In genomic region chr13:23757921-23758320, GRCm38 (mm10) we compare ENCODE assay signal across 12 mouse cellular contexts. TPM values are rescaled to one million over a fixed set of nuclear protein-coding genes. Genes with fewer than 3 reads are reported as not detected.
A peak's percentile ranks its signal among the peaks of the same experiment; 100 is the strongest.
DNase-seq lines count a peak whose midpoint lies in the region; ATAC-seq and TF ChIP-seq lines count a peak whose summit lies in the region.
"Had no signal": no experiment of that assay in that cellular context is flagged by ENCODE, and none has a peak within 500 bp of the region (broad histone marks: within the 10 kb centered on the region; RNA-seq: fewer than 3 reads in every experiment).

No protein-coding gene starts in this region.

- H3K27ac ChIP-seq in forebrain, embryonic 10.5 days: peak overlapping the region; percentile 91
- H3K27ac ChIP-seq in forebrain, embryonic 15.5 days (replicated peaks): no peak overlapping the region; the same call in 1 of the 2 replicates
- 0 out of 2 replicates have a peak overlapping the region, but pooled peaks have one; percentile 46 for H3K27ac ChIP-seq in kidney, embryonic 16.5 days (ENCODE audit: low read length)
- peak overlapping the region; percentile 42; the same call in 1 of the 2 replicates for H3K27ac ChIP-seq in CH12.LX (ENCODE audit: insufficient read depth, low read depth)
- H3K27ac ChIP-seq in limb, embryonic 10.5 days: peak overlapping the region; percentile 92

- H3K36me3 ChIP-seq in forebrain, embryonic 10.5 days (replicated peaks): no peaks in the 10 kb centered on the region
- H3K36me3 ChIP-seq in forebrain, embryonic 15.5 days: no peaks in the 10 kb centered on the region
- no peaks in the 10 kb centered on the region for H3K36me3 ChIP-seq in kidney, embryonic 16.5 days (ENCODE audit: insufficient read depth, low read length)
- no peaks in the 10 kb centered on the region for H3K36me3 ChIP-seq in CH12.LX (replicated peaks in 1 of 2; ENCODE audit: control insufficient read depth in 1 of 2, insufficient read depth in 1 of 2, low read length in 1 of 2)
- H3K36me3 ChIP-seq in limb, embryonic 10.5 days: no peaks in the 10 kb centered on the region

- WGBS in forebrain, embryonic 10.5 days: 58% methylated on average over 3 of the region's 3 CpGs
- 43% methylated on average over 3 of the region's 3 CpGs for WGBS in forebrain, embryonic 15.5 days
- 36% methylated on average over 3 of the region's 3 CpGs for WGBS in kidney, embryonic 16.5 days
- 56% methylated on average over 3 of the region's 3 CpGs for WGBS in limb, embryonic 10.5 days

- no peaks in the 10 kb centered on the region for H3K9me3 ChIP-seq in forebrain, embryonic 10.5 days
- H3K9me3 ChIP-seq in forebrain, embryonic 15.5 days: no peaks in the 10 kb centered on the region
- no peaks in the 10 kb centered on the region for H3K9me3 ChIP-seq in kidney, embryonic 16.5 days (ENCODE audit: low read length)
- H3K9me3 ChIP-seq in CH12.LX (replicated peaks; ENCODE audit: low read length): no peaks in the 10 kb centered on the region
- H3K9me3 ChIP-seq in limb, embryonic 10.5 days (replicated peaks): no peaks in the 10 kb centered on the region

- peaks cover 57% of the 10 kb centered on the region for H3K4me1 ChIP-seq in forebrain, embryonic 10.5 days
- H3K4me1 ChIP-seq in forebrain, embryonic 15.5 days: peaks cover 39% of the 10 kb centered on the region
- H3K4me1 ChIP-seq in kidney, embryonic 16.5 days (ENCODE audit: insufficient read depth, low read length): peaks cover 18% of the 10 kb centered on the region
- H3K4me1 ChIP-seq in CH12.LX (ENCODE audit: control insufficient read depth in 1 of 2, insufficient read depth in 2 of 2): peaks cover 3 to 44% of the 10 kb centered on the region in 2 experiments; a peak in 3 of 4 replicates
- peaks cover 15% of the 10 kb centered on the region for H3K4me1 ChIP-seq in limb, embryonic 10.5 days

- no peak for ATAC-seq in forebrain, embryonic 15.5 days (replicated peaks)
- no peak for ATAC-seq in kidney, embryonic 16.5 days (ENCODE audit: low FRiP score, low TSS enrichment)

- H3K4me3 ChIP-seq in forebrain, embryonic 10.5 days: peak overlapping the region; percentile 54
- no peak overlapping the region for H3K4me3 ChIP-seq in forebrain, embryonic 15.5 days
- no peak overlapping the region for H3K4me3 ChIP-seq in kidney, embryonic 16.5 days (ENCODE audit: low read length)
- H3K4me3 ChIP-seq in CH12.LX (replicated peaks in 1 of 3; ENCODE audit: low read depth in 2 of 3, low read length in 2 of 3, poor library complexity in 1 of 3): peak overlapping the region in 1 of 3 experiments; percentile 1
- peak overlapping the region; percentile 52 for H3K4me3 ChIP-seq in limb, embryonic 10.5 days

- H3K9ac ChIP-seq in forebrain, embryonic 15.5 days (replicated peaks): no peak overlapping the region
- H3K9ac ChIP-seq in kidney, embryonic 16.5 days (replicated peaks; ENCODE audit: low read length): no peak overlapping the region
- peak overlapping the region; percentile 9; the same call in 1 of the 2 replicates for H3K9ac ChIP-seq in CH12.LX (ENCODE audit: insufficient read depth, low read depth)

- no peak for TF ChIP-seq POLR2A in CH12.LX (IDR thresholded peaks at IDR 0.05; ENCODE audit: low read depth, low read length)

- TF ChIP-seq CTCF in CH12.LX (conservative IDR thresholded peaks at IDR 0.05 in 1 of 2, IDR thresholded peaks at IDR 0.05 in 1 of 2; ENCODE audit: low read depth in 2 of 2, low read length in 2 of 2): no peak

- no peaks in the 10 kb centered on the region for H3K79me2 ChIP-seq in CH12.LX (replicated peaks; ENCODE audit: control insufficient read depth, extremely low read depth, insufficient read depth, poor library complexity, severe bottlenecking)

- no peak for TF ChIP-seq RAD21 in CH12.LX (IDR thresholded peaks at IDR 0.05; ENCODE audit: low read depth, low read length)

- in situ Hi-C loops in CH12.LX (cut with MboI; ENCODE audit: low pct_ligation_motif_present, low pct_unique_long_range_greater_than_20kb, low sequenced_read_pairs): loop anchor here (25.0 kb wide), 1 partner anchor 1721 kb away; the partner anchor contains the start of genes Hist1h2ag, Hist1h2ah, Hist1h2bj and Hist1h2bk

- DNase-seq in forebrain, embryonic 10.5 days (ENCODE audit: extremely low spot score, low spot score): no peak
- no peak for DNase-seq in kidney, adult 8-10 months
- no peak for DNase-seq in CH12.LX (ENCODE audit: extremely low read depth)
- DNase-seq in limb, embryonic 10.5 days (ENCODE audit: low spot score): no peak
- DNase-seq in adrenal gland, postnatal 14 days: no peak
- no peak for DNase-seq in adrenal gland, postnatal 4 days (ENCODE audit: low spot score in 2 of 2)
- DNase-seq: B cell, adult 2 months; gastrocnemius, postnatal 14 days; kidney, adult 11 months; layer of hippocampus, postnatal 36 days had no signal

- no peaks in the 10 kb centered on the region for H3K27me3 ChIP-seq in forebrain, embryonic 10.5 days (ENCODE audit: poor library complexity, severe bottlenecking)
- no peaks in the 10 kb centered on the region for H3K27me3 ChIP-seq in forebrain, embryonic 15.5 days
- H3K27me3 ChIP-seq in kidney, embryonic 16.5 days (ENCODE audit: insufficient read depth, low read length): no peaks in the 10 kb centered on the region
- H3K27me3 ChIP-seq in CH12.LX (replicated peaks): no peaks in the 10 kb centered on the region
- H3K27me3 ChIP-seq in limb, embryonic 10.5 days (ENCODE audit: low read depth, poor library complexity, severe bottlenecking): no peaks in the 10 kb centered on the region

- TF ChIP-seq EP300 in CH12.LX (IDR thresholded peaks at IDR 0.05; ENCODE audit: low read length): no peak

- H3K4me2 ChIP-seq in forebrain, embryonic 15.5 days (replicated peaks): no peak overlapping the region
- H3K4me2 ChIP-seq in kidney, embryonic 16.5 days (replicated peaks; ENCODE audit: low read depth, low read length): 0 out of 2 replicates have a peak overlapping the region, but pooled peaks have one; percentile 31
- H3K4me2 ChIP-seq in CH12.LX (ENCODE audit: insufficient read depth, low read depth, poor library complexity, severe bottlenecking): 0 out of 2 replicates have a peak overlapping the region, but pooled peaks have one; percentile 7

- dilution Hi-C loops in CH12.LX (cut with MboI; ENCODE audit: extremely low pct_ligation_motif_present, extremely low pct_unique_long_range_greater_than_20kb, low sequenced_read_pairs): no loop called here

RNA-seq across cellular contexts. Expression of gene Hist1h4b, which starts 1.1 kb away (rescaled TPM):
- 2.5 and 4.5 TPM in 2 replicates for polyA plus RNA-seq in forebrain, embryonic 10.5 days (2016; fragmentation: Nextera tagmentation; extraction: Ambion mirVana)
- 2.8 and 3.8 TPM in 2 replicates for polyA plus RNA-seq in forebrain, embryonic 15.5 days (2015; fragmentation: Nextera tagmentation; extraction: Ambion mirVana)
- polyA plus RNA-seq in kidney, embryonic 16.5 days (2015; fragmentation: Nextera tagmentation; extraction: Ambion mirVana): 4.6 and 6.0 TPM in 2 replicates
- 2,309 and 2,552 TPM in 2 replicates for total RNA-seq in CH12.LX (2012; rRNA removed)
- total RNA-seq in CH12.LX (2014; rRNA removed): 14.3 and 24.8 TPM in 2 replicates
- 3.5 and 11.8 TPM in 2 replicates for polyA plus RNA-seq in CH12.LX (2012; ENCODE audit: insufficient read length, low read depth)
- polyA plus RNA-seq in limb, embryonic 10.5 days (2016; fragmentation: Nextera tagmentation; extraction: Ambion mirVana): 4.4 and 5.9 TPM in 2 replicates
- 217 and 308 TPM in 2 replicates for total RNA-seq in adrenal gland, postnatal 14 days (2021)
- total RNA-seq in adrenal gland, postnatal 4 days (2021): 100 to 1,000 TPM; 436 to 510 TPM

RNA-seq across cellular contexts. Expression of gene Hist1h4a, which starts 3.1 kb away (rescaled TPM):
- polyA plus RNA-seq in forebrain, embryonic 10.5 days (2016; fragmentation: Nextera tagmentation; extraction: Ambion mirVana): 0.69 TPM in 1 of 2 replicates, not detected in the other
- polyA plus RNA-seq in forebrain, embryonic 15.5 days (2015; fragmentation: Nextera tagmentation; extraction: Ambion mirVana): 0.38 TPM in 1 of 2 replicates, not detected in the other
- 0.90 TPM in 1 of 2 replicates, not detected in the other for polyA plus RNA-seq in kidney, embryonic 16.5 days (2015; fragmentation: Nextera tagmentation; extraction: Ambion mirVana)
- total RNA-seq in CH12.LX (2012; rRNA removed) (1,167 and 1,215 TPM in 2 replicates), CH12.LX (2014; rRNA removed) (14.2 and 18.4 TPM in 2 replicates)
- polyA plus RNA-seq in CH12.LX (2012; ENCODE audit: insufficient read length, low read depth): 3.3 and 4.4 TPM in 2 replicates
- 0.51 and 0.62 TPM in 2 replicates for polyA plus RNA-seq in limb, embryonic 10.5 days (2016; fragmentation: Nextera tagmentation; extraction: Ambion mirVana)
- 164 and 198 TPM in 2 replicates for total RNA-seq in adrenal gland, postnatal 14 days (2021)
- 100 to 1,000 TPM; 348 to 415 TPM for total RNA-seq in adrenal gland, postnatal 4 days (2021)

RNA-seq across cellular contexts. Expression of gene Hist1h3a, which starts 4.3 kb away (rescaled TPM):
- polyA plus RNA-seq in forebrain, embryonic 10.5 days (2016; fragmentation: Nextera tagmentation; extraction: Ambion mirVana): 2.2 and 3.6 TPM in 2 replicates
- 2.7 and 3.2 TPM in 2 replicates for polyA plus RNA-seq in forebrain, embryonic 15.5 days (2015; fragmentation: Nextera tagmentation; extraction: Ambion mirVana)
- 6.1 and 7.8 TPM in 2 replicates for polyA plus RNA-seq in kidney, embryonic 16.5 days (2015; fragmentation: Nextera tagmentation; extraction: Ambion mirVana)
- total RNA-seq in CH12.LX (2012; rRNA removed) (1,392 and 1,471 TPM in 2 replicates), CH12.LX (2014; rRNA removed) (60.5 and 78.5 TPM in 2 replicates)
- 3.2 and 3.9 TPM in 2 replicates for polyA plus RNA-seq in CH12.LX (2012; ENCODE audit: insufficient read length, low read depth)
- 3.0 and 5.3 TPM in 2 replicates for polyA plus RNA-seq in limb, embryonic 10.5 days (2016; fragmentation: Nextera tagmentation; extraction: Ambion mirVana)
- total RNA-seq in adrenal gland, postnatal 14 days (2021): 183 and 216 TPM in 2 replicates
- total RNA-seq in adrenal gland, postnatal 4 days (2021): 100 to 1,000 TPM; 459 to 527 TPM

RNA-seq across cellular contexts. Expression of gene Hist1h1a, which starts 5.5 kb away (rescaled TPM):
- polyA plus RNA-seq in forebrain, embryonic 10.5 days (2016; fragmentation: Nextera tagmentation; extraction: Ambion mirVana): 2.6 and 3.3 TPM in 2 replicates
- polyA plus RNA-seq in forebrain, embryonic 15.5 days (2015; fragmentation: Nextera tagmentation; extraction: Ambion mirVana): 1.5 TPM in 2 replicates
- polyA plus RNA-seq in kidney, embryonic 16.5 days (2015; fragmentation: Nextera tagmentation; extraction: Ambion mirVana): 0.91 and 1.7 TPM in 2 replicates
- 1,163 and 1,722 TPM in 2 replicates for total RNA-seq in CH12.LX (2012; rRNA removed)
- 22.2 and 30.9 TPM in 2 replicates for total RNA-seq in CH12.LX (2014; rRNA removed)
- 1.7 and 2.4 TPM in 2 replicates for polyA plus RNA-seq in CH12.LX (2012; ENCODE audit: insufficient read length, low read depth)
- 2.1 and 4.0 TPM in 2 replicates for polyA plus RNA-seq in limb, embryonic 10.5 days (2016; fragmentation: Nextera tagmentation; extraction: Ambion mirVana)
- total RNA-seq in adrenal gland, postnatal 14 days (2021): 172 and 219 TPM in 2 replicates
- total RNA-seq in adrenal gland, postnatal 4 days (2021): 100 to 1,000 TPM; 405 to 481 TPM

RNA-seq across cellular contexts. Expression of gene Hist1h3b, which starts 5.9 kb away (rescaled TPM):
- 9.1 and 9.5 TPM in 2 replicates for polyA plus RNA-seq in forebrain, embryonic 10.5 days (2016; fragmentation: Nextera tagmentation; extraction: Ambion mirVana)
- 7.9 and 11.7 TPM in 2 replicates for polyA plus RNA-seq in forebrain, embryonic 15.5 days (2015; fragmentation: Nextera tagmentation; extraction: Ambion mirVana)
- 8.8 and 13.2 TPM in 2 replicates for polyA plus RNA-seq in kidney, embryonic 16.5 days (2015; fragmentation: Nextera tagmentation; extraction: Ambion mirVana)
- 1,913 and 2,096 TPM in 2 replicates for total RNA-seq in CH12.LX (2012; rRNA removed)
- 28.9 and 44.0 TPM in 2 replicates for total RNA-seq in CH12.LX (2014; rRNA removed)
- polyA plus RNA-seq in CH12.LX (2012; ENCODE audit: insufficient read length, low read depth): 5.4 and 5.5 TPM in 2 replicates
- 6.3 and 9.7 TPM in 2 replicates for polyA plus RNA-seq in limb, embryonic 10.5 days (2016; fragmentation: Nextera tagmentation; extraction: Ambion mirVana)
- total RNA-seq in adrenal gland, postnatal 14 days (2021): 247 and 351 TPM in 2 replicates
- 100 to 1,000 TPM; 526 to 670 TPM for total RNA-seq in adrenal gland, postnatal 4 days (2021)

Comparison
In these comparisons a context has a peak if more than half of its experiments do, and no peak if none do; other contexts are left out.
1. H3K4me3 ChIP-seq: peak in forebrain, embryonic 10.5 days (single experiment) and limb, embryonic 10.5 days (single experiment); none in forebrain, embryonic 15.5 days (single experiment) and kidney, embryonic 16.5 days (single experiment).